Mouse (Mus musculus): ENCODE data around the gene Tm9sf4.

Tm9sf4 gene

DNA sequence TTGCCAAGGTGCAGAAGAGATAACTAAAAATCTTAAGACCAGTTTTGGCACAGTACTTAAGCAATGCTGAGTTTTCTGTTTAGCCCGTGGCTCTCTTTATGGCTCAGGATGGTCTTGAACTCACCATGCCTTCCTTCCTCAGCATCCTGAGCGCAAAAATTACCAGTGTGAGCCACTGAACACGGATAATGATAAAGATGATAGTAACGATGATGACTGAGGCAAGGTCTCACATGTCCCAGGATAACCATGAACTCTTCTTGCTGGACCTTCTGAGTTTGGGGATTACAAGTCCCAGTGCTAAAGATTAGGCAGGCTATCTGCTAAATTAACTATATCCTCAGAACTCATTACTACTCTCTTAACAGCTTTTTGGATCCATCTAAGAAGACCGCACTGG is 970 bp upstream of the Tm9sf4 start:
- DNase-seq (ENCODE audit: low spot score) = no peak

DNA sequence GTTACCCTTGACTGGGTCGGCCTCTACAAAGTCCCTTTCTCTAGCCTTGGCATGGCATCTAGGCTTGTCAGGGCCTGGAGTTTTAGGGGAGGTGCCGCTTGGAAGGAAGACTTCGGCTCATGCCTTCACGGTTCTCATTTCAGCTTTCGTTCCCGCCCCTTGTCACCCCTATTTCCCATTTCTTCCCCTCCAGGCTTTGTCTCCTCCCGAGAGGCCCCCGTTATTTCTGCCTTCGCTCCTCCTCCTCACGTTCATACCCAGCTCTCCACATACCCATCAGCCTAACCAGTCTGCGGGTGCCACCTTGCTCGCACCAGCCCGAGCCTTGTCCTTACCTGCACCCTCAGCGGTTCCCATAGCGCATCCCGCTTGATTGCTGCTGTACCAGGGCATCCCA is 579 bp downstream of the Tm9sf4 start:
- DNase-seq (ENCODE audit: low spot score) = no peak

DNA sequence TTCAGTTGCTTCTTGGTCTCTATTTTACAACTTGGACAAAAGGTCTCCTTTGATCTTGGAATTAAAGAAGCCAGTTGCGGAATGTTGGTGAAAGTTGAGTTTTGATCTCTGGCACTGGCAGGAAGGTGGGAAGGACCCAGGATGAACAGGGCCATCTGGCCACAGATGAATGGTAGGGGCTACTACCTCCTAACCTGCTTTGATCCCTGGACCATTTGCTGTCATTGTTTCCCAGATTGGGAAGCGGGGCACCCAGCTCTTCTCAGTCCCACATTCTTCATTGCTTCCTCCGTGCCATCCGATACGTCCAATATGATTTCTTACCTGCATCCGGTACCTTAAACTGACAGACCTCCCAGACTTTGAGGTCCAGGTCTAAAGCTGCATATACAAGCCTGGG is 6.0 kb downstream of the Tm9sf4 start:
- no peak for DNase-seq (ENCODE audit: low spot score)

DNA sequence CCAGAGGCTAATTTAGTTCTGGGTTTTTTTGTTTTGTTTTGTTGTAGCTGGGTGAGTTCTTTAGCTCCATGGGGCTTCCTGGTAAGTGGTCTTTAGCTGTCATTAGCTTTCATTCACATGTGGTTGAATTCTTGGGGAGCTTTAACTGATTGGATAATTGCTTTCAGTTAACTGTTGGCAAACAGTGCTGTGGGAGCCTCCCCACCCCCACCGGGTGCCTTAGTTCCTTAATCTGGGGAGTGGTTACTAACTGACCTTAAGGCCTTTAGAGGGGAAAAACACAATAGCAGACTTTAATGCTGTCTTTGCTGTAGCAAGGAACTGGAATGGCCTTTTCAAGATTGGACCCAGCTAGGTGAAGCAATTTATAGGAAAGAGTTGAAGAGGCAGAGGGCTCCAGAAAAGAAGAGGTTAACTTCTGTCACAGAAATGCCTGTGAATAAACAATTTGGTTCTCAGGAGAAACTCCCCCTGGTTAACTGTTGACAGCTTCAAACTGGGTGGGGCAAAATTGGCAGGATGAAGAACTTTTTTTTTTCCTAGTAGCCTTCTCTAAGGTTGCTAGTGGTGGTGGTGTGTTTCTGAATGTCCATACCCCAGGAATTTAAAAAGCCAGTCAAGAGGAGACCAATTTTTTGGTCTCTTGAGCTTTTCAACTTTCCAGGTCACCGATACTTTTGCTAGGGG is 7.2 kb downstream of the Tm9sf4 start:
- no peak for DNase-seq (ENCODE audit: low spot score)

DNA sequence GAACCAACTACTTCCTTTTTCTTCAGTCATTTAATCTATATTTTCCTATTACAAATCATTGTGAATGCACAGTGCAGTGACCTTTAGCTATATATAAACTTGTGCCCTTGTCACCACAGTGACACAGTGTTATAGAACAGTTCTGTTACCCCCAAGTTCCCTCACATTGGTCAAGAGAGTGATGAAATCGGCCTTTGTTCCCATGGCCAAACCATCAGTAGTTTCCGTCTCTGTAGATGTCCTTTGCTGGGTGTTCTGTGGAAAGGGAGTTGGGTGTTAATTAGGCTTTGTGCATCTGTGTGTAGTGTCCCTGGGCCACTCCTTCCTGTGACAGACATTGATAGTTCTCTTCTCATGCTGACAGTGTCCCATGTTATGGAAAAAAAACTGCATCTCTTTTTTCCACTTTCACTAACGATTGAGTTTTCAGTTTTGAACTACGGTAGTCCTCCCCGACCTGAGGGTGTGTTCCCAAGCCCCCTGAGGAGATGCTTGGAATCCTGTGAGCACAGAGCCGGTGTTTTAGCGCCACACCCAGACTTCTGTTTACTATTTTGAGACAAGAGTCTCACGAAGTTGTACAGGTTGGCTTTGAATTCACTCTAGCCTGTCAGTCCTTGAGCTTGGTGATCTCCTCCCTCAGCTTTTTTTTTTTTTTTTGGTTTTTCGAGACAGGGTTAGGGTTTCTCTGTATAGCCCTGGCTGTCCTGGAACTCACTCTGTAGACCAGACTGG is 9.6 kb downstream of the Tm9sf4 start:
- DNase-seq (ENCODE audit: low spot score) = no peak

DNA sequence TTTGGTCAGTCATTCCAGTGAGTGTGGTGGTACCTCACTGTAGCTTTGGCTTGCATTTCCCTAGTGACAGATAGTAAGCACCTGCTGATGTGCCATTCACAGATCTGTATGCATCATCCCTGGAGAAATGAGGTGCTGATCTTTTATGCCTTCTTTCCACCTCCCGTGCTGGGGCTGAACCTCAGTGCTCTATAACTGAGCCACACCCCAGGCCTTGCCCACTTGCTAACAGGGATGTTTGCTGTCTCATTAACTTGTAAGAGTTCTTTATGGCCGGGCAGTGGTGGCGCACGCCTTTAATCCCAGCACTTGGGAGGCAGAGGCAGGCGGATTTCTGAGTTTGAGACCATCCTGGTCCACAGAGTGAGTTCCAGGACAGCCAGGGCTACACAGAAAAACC is 10.9 kb downstream of the Tm9sf4 start:
- DNase-seq (ENCODE audit: low spot score) = no peak

DNA sequence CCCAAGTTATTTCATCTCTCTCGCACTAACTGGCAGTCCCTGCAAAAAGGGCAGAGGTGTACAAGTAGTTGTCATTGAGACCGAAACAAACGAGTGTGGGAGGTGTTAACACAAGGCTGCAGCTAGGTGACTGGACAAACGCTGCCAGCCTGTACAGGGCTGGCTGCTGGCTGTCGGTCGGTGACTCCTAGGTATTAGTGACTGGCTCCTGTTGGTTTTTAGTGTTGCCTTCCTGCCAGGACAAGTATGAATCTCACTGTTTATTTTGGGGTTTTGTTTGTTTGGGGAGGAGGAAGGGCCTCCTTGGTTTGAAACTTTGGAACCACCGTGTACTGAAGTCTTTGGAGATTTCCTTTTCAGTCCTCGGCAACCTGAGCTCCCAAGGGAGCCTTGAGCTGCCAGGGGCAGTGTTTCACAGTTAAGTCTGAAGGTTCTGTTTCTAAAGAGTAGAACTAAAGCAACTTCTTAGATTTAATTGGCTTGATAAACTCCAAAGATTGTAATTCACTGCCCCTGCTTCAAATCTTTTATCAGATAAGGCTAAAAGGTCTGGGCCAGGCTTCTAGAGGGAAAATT is 15.0 kb downstream of the Tm9sf4 start:
- DNase-seq (ENCODE audit: low spot score) = no peak

DNA sequence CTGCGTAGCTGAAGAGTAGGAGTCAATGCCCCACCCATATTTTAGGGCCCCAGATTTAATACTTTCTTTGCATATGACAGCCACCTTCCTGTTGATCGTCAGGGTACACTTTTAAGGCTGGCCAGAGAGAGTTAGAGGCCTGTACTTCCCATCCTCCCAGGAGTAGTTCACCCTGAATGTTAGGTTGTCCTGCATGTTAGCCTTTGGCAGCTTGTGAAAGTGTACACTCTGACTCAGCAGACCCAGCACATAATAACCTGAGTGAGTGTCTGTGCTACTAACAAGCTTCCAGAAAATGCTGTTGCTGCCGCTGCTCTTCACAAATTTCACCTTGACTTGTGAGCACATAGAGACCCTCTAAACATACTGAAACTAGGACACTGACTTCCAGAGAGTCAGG is 16.1 kb downstream of the Tm9sf4 start:
- DNase-seq (ENCODE audit: low spot score) = no peak

DNA sequence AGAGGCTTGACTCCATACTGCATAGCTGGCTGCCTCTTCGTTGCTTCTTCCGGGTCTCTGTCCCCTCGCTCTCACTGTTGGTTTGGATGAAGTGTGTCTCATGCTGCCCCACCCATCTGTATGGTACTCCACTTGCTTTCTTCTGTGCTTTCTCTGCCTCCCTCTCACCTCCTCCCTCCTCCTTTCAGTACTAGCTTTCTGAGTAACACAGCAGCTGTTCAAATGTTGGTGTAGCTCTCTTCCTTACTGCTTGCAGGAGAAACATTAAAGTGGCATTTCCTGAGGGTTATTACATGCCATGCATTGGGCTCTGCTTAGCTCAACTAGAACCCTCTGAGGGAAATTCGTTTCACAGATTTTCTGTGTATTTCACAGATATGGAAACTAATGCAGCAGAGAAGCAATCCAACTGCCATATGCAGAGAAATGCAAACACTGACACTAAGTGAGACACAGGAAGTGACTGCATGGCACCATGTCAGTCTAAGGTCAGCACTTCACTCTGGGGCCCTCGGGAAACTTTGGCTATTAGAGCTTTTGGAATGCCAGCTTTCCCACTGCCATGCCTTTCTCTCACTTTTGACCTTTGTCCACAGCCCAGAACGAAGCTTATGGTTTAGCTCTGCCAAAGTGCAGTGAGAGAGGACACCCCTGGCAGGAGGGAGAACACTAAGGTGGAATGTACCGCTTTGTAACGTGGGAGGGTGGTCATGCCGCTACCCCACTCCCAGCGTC is 18.2 kb downstream of the Tm9sf4 start:
- no peak for DNase-seq (ENCODE audit: low spot score)

DNA sequence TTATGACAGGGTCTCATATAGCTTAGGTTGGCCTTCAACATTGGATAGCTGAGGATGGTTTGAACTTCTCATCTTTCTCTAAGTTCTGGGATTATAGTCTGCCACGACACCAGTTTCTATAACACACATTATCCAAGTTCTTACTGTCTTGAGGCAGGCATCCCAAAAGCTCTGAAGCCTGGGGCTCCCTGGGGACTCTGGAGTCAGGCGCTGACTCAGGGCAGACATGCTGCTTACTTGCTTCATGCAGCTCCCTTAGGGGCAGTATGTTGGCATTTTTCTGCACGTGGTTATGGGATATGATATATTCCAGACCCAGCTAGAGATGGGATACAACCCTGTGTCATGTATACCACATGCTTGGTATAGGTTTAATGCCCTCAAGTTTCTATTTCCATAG is 18.9 kb downstream of the Tm9sf4 start:
- DNase-seq (ENCODE audit: low spot score) = no peak

DNA sequence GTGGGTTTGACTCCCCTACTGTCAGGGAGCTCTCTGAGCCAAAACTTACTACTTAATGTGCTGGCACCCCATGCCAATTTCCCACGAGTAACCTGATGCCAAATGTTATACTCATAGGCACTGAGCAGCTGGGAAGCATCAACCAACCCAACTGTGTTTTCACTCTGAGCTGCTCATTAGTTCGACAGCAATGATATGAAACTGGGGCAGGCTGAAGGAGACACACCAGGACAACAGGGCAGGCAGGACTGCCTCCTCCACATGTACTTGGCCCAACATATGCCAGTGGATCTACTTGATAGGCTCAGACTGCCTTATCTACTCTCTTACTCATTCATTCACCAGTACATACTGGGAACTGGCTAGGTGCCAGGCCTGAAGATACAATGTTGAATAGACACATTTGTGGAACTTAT is 25.1 kb downstream of the Tm9sf4 start:
- peak; percentile 76 for DNase-seq (ENCODE audit: low spot score)

DNA sequence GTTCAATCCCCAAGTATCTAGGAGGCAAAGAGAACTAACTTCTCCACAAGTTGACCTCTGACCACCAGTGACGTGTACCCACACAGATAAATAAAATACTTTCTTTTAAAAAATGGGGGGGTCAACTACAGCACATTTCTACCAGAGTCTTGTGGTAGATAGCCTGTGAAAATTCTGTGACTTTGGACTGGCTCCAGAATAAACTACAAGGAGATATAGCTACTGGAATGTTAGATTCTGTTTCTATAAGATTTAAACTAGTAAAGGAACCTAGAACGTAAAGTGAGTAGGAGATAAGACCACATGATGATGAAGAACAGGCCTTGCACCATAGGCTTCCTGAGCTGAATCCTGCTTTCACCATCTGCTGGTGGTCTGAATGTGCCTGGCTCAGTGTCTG is 26.7 kb downstream of the Tm9sf4 start:
- no peak for DNase-seq (ENCODE audit: low spot score)

DNA sequence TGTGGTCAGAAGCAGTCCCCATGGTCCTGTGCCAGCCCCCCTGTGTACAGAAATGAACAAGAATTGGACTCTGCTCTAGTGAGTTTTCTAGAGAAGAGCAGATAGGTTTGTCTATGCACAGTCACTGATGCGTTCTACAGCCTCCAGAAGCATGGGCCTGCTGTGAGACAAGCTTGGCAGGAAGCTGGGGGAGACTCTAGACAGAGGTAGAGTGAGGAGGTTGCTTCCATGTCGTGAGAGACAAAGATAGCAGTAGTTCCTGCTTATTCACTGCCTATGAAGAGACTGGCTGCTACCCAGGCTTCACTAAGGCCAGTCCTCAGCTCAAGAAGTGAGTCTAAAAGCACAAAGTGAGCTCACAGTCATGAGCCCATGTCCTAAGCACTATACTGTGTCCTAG is 30.1 kb downstream of the Tm9sf4 start:
- DNase-seq (ENCODE audit: low spot score) = no peak

DNA sequence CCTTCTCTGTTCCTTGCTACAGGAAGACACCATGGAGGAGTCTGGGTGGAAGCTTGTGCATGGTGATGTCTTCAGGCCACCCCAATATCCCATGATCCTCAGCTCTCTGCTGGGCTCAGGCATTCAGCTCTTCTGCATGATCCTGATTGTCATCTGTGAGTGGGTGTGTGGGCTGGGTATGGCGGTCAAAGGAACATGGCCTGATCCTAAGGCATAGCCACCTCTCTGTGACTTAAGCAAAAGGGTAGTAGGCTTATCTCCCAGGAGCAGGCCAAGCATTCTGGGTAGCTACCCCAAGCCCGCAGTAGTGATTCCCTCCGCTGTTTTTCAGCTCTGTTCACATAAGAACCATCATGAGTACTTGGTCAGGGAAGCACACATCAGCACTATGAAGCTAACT is 33.2 kb downstream of the Tm9sf4 start:
- no peak for DNase-seq (ENCODE audit: low spot score)

DNA sequence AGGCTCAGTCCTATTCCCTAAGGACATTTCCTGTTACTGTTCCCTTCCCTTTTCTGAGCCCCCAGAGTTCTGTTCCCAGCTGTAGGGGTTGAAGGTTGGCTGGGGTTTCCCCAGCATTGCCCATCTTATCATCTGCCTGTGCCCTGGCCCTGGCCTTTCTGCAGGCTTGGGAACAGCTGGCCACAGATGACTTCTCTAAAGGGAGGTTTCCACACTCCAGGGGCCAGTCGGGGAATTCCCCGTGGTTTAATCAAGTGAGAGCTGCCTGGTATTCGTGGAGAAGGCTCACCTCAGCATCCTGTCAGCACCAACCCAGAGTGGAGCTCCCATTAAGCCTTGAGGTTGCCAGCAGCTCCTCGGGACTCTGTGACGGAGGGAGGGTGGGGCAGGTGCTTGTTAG is 37.4 kb downstream of the Tm9sf4 start:
- DNase-seq (ENCODE audit: low spot score) = peak; percentile 59

DNA sequence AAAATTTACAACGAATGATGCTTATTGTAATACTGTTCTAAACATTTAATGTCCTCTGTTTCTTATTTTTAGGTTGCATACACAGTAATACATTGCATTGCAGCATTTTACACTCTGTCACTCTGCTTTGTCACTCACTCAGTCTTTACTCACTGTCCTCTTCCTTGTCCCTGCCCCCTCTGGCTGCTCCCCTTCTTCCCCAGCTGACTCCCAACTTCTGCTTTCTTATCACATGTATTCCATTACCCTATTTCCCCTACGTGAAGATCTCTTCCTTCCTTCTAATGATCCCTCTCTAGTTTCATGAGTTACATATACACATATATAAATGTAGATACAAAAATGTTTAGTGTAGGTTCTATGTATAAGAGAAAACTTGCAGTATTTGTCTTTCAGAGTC is 38.0 kb downstream of the Tm9sf4 start:
- DNase-seq (ENCODE audit: low spot score) = no peak

DNA sequence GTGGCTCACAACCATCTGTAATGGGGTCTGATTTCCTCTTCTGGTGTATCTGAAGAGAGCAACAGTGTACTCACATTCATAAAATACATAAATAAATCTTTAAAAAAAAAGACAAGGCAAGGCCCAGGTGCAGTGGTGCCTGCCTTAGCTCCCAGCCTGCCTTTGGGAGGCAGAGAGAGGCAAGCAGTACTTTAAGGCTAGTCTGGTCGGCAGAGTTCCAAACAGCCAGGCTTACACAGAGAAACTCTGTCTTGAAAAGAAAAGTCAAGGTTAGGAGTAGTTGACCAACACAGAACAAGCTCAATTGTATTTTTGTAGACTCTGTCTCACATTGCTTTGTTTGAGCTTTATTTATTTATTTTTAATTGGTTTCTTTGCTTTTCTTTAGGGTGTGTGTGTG is 41.7 kb downstream of the Tm9sf4 start:
- DNase-seq (ENCODE audit: low spot score) = peak; percentile 67

DNA sequence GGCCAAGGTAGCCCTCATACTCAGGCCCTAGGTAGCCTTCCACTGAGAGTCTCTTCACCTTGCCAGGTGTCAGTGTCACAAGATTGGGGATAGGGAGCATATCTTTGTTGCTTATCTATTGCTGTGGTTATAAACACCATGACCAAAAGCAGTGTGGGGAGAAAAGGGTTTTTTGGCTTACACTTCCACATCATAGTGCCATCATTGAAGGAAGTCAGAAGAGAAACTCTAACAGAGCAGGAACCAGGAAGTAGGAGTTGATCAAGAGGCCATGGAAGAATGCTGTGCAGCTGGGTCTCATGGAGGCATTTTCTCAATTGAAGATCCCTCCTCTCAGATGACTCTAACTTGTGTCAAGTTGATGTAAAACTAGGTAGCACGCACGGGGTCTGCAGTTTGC is 47.0 kb downstream of the Tm9sf4 start:
- DNase-seq (ENCODE audit: low spot score) = no peak

DNA sequence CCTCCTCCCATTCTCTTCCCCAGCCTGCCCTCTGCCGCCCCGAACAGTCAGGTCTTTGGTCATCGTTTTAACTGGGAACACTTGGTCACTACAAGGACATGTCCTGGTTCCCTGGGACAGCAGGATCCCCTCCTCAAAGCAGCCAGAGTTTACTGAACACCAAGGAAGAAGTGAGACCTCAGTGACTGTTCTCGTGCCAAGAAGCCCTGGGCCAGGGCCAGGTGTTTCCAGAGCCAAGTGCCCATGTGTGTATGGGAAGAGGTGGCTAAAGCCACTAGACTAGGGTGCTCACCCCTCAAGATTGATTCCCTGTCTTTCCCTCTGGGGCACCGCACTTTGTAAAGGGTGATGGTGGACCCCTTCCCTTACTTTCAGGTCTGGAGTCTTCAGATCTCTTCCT is 48.2 kb downstream of the Tm9sf4 start:
- DNase-seq (ENCODE audit: low spot score) = no peak

DNA sequence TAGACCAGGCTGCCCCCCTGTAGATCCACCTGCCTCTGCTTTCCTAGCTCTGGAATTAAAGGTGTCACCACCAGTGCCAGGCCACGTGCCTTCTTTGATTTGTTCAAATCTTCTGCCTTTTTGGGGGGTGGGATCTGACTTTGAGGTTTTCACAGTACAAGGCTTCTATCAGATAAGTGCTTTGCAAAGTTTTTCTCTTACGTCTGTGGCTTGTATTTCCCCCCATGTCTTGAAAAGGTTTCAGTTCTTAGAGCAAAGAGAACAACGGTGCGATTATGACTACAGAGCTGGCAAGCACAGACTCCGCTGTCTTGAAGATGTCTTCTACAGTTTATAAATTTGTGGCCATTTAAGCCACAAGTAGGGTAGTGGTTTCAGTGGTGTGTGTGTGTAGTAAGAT is 50.3 kb downstream of the Tm9sf4 start:
- DNase-seq (ENCODE audit: low spot score) = no peak

DNA sequence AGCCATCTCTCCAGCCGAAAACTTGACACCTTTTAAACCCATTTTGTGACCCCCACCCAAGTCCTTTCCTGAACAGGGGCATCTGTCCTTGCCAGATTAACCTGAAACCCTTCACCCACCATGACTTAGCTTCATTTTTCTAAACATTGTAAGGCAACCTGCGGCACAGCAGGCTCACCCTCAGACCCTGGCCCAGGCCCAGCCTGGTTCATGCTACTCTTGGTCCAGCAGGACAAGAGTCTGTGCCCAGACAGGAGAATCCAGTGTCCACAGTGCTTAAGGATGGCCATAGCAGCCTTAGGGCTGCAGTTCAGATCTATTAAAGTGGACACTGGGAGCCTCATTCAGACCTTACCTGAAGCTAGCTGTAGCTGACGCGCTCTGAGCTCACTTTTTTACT is 52.2 kb downstream of the Tm9sf4 start:
- no peak for DNase-seq (ENCODE audit: low spot score)

DNA sequence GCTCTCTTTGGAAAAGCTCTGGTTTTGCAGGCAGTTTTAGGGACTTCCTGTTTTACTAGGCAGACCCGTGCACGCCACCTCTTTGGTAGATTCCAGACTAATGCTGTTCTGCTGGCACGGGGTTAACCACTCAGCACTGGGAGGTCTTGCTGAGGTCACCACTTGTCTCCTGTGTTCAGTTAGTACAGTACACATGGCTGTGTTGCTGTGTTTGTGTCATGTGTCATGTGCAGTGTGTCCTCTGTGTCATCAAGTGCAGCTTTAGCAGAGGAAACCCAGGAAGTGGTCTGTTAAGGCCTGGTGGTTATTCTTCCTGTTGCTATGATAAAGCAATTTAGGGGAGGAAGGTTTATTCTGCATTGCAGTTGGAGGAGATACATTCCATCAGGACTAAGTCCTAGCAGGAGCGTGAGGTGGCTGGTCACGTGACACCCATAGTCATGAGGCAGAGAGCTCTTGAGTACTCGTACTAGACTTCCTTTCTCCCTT is 53.7 kb downstream of the Tm9sf4 start:
- no peak for DNase-seq (ENCODE audit: low spot score)

DNA sequence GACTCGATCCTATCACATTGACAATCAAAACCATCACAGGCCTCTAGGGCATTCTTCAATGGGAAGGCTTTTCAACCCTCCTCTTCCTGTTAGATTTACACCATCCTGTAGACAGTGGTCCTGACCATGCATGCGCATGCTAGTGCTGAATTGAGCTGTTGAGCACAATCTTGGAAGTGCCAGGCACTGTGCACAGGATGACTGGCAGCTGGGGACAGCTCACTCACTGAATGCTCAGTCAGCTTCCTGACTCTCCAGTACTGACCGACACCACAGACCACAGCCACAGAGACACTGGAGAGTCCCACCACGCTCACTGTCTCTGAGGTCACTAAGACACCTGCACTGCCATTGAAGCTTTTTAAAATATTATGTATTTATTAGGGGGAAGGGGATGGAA is 54.3 kb downstream of the Tm9sf4 start:
- no peak for DNase-seq (ENCODE audit: low spot score)

Measured in testis, postnatal 14 days (tissue).